Mouse (Mus musculus): ENCODE results near the gene Ctdspl2.
"Not testable (repeated sequence)": the region's sequence is repeated elsewhere in the genome, so short reads cannot be mapped to it uniquely, and the experiment has no call there.

Ctdspl2 gene

DNA sequence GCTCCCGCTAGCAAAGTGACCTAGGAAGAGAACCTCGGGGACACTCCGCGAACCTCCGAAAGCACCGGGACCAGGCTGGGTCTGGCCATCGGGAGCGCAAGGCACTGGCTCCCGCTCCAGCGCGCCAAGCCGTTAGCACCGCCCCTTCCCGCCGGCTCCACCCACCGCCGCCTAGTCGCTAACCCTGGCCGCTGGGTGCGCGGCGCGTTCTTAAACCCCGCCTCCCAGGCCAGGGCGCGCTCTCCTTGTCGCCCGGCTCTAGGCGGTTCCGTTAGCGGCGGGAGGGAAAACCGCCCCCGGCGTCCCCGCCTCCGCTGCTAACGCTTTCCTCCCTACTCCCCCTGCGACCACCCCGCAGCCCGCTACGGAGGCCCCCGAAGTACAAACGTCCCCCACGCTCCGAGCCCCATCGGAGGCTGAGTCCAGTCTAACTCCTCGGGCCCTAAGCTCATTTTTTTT lies at the start of gene Ctdspl2, which contains the start of gene Mageb3:
Ctdspl2 (plus strand) TSS at position 237 of the 459 bp plus-strand sequence.
Mageb3 (minus strand) TSS at position 328 of the 459 bp plus-strand sequence.
- DNase-seq (ENCODE audit: low read depth), result peak; percentile 95

DNA sequence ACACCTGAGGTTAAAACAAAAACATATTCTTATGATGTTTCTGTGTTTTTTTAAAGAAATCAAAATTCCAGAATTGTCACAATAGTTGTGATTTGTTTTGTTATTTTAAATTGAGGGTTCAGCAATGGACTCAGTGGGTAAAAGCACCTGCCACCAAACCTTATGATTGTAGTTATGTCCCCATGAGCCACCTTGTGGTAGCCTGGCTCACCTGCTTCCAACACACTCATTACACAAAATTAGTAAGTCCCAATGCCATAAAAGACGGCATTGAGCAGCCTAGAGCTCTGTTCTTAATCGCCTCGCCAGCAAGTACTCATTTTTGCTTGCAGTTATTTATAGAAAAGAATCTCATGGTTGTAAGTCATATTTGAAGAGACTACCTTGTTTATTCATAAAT lies 45.8 kb upstream of the Ctdspl2 start:
- DNase-seq (ENCODE audit: low read depth), result peak; percentile 6

DNA sequence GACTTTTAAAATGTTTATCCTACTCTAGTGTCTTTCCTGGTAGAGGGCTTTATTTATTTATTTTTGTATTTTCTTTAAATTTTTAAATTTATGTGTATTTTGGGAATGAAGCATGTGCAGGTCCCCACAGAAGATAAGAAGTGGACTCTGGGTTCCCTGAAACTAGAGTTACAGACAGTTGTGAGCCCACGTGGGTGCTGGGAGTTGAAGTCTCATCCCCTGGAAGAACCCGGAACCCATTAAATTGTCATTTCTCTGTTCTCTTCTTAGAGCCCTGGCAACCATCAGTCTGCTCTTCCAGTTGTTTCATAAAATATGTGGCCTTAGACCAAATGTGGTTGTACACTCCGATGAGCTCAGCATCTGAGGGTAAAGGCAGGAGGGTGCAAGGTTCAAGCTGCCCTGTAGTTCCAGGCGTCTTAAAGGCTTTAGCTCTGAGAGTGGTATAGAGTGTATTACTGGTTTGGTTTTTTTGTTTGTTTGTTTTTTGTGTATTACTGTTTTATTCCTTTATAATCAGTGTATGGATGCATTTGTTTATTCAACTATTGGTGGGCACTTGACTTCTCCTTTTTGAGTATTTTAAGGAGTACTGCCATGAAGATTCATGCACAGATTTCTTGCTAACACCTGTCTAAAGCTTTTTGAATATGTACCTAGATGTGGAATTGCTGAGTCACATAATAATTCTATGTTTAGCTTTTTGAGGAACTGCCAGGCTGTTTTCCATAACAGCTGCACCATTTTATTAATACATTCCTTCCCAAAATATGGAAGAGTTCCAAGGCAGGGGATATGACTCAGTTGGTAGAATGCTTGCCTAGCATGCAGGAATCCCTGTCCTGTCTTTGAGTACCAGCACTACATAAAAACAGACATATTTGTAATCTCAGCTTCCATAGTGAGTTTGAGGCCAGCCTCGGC lies 39.5 kb upstream of the Ctdspl2 start:
- no peak for DNase-seq (ENCODE audit: low read depth)

DNA sequence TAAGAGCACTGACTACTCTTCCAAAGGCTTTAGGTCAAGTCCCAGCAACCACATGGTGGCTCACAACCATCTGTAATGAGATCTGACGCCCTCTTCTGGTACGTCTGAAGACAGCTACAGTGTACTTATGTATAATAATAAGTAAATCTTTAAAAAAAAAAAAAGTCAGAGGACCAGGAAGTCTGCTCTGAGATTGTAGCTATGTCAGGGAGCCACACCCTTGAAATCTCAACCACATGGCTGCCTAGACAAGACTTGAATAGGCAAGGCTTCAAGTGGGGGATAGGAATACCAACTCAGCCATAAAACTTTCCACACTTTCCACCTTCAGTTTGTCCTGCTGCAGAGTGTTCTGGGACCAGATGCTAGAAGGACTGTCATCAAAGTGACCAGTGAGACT lies 18.2 kb upstream of the Ctdspl2 start:
- DNase-seq (ENCODE audit: low read depth), result not testable (repeated sequence)

DNA sequence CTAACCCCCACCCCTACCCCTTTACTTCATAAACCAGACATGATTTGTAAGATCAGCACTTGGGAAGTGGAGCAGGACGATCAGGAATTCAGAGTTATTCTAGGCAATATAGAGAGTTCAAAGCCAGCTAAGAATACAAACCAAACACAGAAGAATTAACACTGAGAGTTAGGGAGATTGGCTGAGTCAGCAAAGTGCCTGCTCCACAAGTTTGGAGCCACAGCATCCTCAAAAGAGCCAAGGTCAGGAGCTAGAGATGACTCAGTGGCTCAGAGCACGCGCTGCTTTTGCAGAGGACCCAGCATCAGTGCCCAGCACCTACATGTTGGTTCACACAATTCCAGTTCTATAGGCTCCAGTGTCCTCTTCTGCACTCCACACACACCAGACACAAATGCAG lies 12.4 kb upstream of the Ctdspl2 start:
- DNase-seq (ENCODE audit: low read depth), result no peak

DNA sequence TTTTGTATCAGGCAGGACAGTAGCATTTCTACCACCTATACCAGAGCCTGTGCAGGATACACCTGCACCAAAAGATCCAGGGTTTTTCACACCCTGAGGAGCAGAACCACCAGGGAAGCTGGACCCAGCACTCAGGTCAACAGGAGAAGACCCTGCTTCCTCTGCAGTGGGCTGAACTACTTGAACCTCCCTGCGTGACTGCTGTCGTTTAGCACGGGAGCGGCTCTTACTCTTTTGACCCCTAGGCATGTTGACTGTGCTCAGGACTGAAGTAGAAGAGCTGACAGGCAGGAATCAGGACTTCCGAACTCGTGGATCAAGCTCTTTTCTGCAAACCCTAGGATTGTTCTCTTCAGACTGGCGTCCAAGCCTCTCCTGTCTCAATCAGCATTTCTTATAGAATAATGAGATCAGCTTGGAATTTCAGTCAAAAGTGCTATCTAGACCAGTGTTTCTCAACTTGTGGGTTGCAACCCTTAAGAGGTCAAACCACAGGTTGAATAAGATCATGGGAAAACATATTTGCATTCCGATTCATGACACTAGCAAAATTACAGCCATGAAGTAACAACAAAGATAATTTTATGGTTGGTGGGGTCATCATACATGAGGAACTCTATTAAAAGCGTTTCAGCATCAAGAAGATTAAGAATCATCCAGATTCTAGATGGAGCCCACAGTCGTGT lies 687 bp upstream of the Ctdspl2 start:
- DNase-seq (ENCODE audit: low read depth), result peak; percentile 69

DNA sequence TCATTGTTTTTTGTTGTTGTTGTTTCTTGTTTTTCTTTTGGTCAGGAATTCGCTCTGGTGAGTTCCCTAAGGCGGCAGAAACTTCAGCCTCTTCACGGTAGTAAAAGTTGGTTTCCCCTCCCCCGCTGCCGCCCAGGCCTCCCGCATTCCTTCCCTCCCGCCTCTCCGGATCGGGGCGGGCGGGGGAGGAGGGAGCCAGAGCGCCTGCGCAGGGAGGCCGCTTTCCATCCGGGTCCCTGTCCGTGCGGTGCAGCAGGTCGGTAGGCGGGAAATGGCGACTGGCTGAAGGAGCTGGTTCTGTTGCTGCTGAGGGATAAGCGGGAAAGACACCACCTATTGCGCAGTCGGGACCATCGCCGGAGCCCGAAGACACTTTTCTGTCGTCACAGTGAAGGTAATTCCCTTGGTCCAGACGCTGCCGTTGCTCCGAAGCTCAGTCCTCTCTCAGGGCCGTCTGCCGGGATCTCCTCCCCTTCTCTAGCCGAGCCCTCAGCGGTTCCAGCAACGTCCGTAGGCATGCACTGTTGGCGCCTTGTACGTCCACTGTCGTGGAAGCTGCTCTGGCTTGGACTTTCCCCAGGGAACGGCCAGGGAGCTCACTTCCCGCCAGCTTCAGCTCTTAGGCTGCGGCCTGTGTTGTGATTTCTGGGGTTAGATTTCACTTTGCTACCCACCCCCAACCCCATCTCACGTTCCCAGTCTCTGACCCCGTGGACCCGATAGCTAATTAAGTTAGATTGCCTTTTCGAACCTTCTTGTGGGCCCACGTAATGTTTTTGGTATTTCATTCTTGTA lies 620 bp downstream of the Ctdspl2 start:
- peak; percentile 91 for DNase-seq (ENCODE audit: low read depth)

DNA sequence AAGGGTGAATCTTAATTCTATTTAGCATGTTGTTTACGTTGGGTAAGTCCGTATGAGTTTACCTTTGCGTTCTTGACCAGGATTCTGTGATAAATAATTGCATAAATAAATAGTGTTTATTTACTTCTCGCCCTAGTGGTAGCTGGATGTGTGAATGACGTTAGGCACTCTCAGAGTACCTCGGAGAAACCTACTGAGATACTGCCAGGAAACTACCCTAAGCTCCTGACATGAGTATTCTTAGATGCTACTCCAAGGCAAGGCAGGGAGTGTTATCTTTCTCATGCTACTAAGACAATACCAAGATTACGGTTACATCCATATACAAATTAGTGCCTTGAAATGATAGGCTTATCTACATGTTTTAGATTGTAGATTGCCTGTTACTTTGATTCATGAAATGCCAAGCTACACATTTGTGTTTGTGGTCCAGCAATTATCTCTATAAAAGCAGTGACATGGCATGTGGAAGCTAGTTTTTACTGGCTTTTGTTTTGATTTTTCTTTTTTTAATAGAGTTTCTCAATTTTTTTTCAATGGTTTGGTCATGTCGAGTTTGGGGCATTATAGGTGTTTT lies 1.5 kb downstream of the Ctdspl2 start:
- DNase-seq (ENCODE audit: low read depth), result peak; percentile 28

DNA sequence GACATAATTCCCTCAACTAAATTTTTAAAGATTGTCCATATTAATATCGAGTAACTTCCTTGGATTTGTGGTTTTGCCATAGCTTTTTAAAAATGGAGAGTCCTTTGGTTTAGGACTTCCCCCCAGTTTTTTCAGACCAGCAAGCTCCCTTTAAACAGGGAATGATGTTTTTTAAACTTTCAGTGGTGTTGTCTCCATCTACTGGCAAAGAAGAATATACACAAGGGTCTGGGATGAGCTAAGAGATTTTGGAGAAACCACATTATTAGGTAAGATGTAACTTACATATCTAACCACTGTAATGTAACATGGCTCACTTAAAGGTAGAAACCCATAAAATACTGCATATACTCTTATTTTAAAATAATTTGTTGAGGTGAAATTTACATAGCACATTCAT lies 39.9 kb downstream of the Ctdspl2 start:
- peak; percentile 72 for DNase-seq (ENCODE audit: low read depth)

DNA sequence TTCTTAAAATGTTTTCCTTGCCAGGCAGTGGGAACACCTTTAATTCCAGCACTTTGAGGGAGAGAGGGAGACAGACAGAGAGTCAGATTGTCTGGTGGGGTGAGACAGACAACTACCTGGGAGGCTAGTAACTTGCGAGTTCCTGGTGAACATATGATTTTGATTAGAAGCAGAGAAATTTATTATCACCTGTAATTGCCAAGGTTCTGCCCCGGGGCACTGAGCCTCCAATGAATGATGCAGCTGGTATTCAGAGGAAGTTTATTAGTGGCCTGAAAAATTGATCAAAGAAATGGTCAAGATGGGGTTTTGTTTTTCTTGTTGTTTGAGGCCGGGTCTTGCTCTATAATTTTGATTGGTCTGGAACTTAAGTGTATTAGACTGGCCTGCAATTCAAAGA lies 53.0 kb downstream of the Ctdspl2 start:
- no peak for DNase-seq (ENCODE audit: low read depth)

DNA sequence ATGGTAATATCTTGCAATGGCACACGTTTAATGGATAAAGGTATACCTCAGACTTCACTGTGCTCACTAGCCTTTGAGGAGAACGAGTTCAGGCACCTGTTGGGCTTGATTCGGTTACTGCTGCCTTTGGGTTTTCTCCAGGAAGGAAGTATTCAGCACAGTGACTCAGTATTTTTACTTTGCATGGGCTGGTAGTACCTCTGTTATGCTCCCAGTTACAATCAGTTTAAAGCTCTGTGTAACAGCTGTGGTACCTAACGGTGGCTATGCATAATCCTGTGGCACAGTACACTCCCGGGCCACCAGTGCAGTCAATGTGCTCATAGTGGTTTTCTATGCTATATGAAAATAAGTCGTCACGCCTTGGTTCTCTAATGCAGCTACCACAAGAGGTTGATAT lies 55.6 kb downstream of the Ctdspl2 start:
- DNase-seq (ENCODE audit: low read depth), result peak; percentile 74

DNA sequence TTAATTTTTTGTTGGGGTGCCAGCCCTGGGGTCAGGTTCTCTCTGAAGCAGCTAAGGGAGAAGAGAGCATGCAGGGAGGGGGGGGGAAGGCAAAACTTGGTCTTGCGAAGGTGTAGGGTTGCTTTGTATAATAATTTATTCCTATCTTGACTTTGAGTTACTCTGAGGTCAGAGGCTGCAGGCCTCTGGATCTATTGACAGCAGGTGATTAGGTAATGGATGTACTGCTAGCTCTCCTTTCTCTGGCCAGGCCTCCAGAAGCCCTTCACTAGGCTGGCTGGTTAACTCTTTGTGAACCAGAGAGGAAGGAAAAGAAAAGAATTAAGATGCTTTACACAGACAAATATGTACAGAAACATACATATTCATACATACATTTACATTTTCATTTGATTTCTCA lies 62.9 kb downstream of the Ctdspl2 start:
- DNase-seq (ENCODE audit: low read depth), result no peak

DNA sequence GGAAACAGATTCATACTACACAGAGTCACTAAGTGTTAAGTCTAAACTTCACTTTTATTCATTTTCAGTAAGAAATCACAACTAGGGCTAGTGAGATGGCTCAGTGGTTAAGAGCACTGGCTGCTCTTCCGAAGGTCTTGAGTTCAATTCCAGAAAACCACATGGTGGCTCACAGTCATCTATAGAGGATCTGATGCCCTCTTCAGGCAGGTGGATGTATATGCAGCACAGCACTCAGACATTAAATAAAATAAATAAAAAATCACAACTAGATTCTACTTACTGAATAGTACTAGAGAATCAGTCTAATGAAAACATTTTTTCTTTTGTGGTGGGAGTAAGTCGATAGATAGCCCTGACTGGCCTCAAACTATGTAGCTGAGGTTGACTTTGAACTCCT lies 66.5 kb downstream of the Ctdspl2 start:
- peak; percentile 64 for DNase-seq (ENCODE audit: low read depth)

DNA sequence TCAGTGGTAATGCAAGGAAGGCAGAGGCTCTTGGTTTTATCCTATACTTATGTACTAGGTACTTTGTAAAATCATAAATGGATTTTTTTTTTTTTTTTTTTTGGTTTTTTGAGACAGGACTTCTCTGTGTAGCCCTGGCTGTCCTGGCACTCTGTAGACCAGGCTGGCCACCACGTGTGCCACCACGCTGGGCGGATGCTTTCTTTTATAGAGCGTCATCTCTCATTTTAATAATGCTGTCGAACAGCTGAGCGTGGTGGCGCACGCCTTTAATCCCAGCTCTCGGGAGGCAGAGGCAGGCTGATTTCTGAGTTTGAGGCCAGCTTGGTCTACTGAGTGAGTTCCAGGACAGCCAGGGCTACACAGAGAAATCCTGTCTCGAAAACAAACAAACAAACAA lies 71.3 kb downstream of the Ctdspl2 start:
- not testable (repeated sequence) for DNase-seq (ENCODE audit: low read depth)

DNA sequence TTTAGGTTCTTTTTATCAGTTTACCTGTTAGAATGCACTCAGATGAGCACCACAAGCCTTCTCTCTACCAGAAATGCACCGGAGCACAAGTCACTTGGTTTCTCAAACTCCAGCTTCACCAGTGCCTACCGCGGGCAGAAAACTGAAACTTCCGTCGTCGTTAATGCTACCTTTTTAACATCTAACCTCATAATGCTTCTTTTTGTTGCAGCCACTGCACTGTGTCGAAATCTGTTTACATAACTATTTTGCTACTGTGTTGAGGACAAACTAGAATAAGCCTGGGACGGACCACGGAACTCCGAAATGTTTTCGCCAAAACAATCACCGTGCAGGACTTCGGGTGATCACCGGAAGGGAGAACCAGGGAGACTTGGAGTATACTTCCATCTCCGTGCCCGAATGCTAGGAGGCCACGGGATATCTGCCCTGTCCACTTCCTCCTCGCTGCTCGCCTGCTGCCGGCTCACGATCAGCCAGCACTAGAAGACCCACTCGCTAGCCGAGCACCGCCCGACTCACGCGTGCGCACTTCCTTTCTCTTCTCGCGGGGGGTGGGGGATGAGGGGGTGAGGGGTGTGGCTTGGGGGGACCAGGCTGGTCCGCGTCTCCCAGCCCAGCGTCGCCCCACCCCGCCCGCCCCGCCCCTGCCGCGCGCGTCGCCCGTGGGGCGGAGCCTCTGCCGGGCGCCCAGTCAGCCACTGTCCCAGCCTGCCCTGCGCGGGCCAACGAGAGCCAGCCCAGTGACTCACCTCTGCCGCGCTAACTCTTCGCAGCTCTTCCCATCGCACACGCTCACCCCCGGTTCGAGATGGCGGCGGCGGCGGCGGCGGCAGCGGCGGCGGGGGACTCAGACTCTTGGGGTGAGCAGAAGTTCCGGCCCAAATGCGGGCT lies 72.3 kb downstream of the Ctdspl2 start, which contains the start of gene Eif3j1:
Eif3j1 (plus strand) TSS at position 685 of the 894 bp plus-strand sequence.
- peak; percentile 94 for DNase-seq (ENCODE audit: low read depth)

DNA sequence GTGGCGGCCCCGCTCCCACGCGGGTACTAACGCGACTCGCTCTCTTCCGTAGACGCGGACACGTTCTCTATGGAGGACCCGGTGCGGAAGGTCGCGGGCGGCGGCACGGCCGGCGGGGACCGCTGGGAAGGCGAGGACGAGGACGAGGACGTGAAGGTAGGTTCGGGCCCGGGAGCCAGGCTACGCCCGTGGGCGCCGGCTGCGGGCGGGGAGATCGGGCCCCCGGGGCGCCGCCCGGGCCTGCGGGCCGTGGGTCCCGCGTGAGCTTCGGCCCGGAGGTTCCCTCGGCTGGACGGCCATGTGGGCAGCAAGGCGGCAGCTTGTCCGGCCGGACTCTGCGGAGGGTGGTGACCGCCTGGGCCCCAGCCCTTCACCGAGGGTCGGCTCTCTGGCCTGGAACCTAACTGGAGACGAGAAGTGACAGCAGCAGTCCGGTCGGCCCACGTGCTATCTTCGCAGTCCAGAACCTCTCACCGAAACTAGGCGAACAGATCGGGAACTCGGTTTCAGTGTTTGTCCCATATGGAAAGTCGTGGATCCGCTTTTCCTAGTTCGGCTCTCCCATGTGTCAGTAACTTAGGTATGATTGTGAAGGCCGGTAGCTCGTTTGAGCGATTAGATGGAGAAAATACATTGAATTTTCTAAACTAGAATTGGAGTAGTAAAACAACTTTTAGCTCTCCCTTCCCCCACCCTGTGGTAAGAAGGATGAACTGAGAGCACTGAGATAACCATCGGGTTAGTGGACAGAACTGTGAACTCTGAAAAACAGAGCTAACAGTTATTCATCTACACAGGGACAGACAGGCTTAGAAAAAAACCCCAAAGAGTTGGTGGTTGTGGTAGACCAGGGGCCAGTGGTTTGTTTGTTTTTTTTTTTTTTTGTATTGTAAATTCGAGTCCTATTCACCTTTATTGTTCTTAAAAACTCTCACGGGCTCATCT lies 73.2 kb downstream of the Ctdspl2 start:
- peak; percentile 79 for DNase-seq (ENCODE audit: low read depth)

DNA sequence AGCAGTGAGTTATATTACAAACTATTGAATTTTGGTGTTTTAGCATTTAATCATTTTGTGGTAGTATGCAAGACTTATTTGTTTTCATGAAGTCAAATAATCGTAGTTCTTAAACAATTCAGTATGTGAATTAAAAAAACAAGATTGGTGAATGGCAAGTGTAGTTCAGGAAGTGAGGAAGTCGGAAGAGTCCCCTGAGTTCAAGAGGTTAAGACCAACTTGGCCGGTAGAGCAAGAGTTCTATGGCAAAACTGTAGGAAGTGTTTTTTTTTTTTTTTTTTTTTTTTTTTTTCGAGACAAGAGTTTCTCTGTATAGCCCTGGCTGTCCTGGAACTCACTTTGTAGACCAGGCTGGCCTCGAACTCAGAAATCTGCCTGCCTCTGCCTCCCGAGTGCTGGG lies 76.2 kb downstream of the Ctdspl2 start:
- DNase-seq (ENCODE audit: low read depth), result no peak

DNA sequence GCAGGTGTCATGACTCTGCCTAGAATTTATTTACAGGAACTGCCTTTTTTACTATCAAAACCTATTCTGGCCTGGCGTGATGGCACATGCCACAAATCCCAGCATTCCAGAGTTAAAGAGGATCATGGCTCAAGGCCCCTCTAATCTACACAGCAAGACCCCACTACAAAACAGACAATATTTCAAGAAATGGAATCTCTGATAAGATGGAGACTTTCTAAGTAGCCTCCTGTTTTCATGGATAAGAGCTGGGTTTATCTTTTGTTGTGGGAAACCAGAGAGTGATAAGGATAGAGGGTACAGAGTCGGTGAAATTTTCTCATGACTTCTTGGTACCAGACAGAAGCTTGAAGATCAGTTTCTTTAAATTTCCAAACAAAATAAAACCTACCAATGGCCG lies 80.3 kb downstream of the Ctdspl2 start:
- DNase-seq (ENCODE audit: low read depth), result no peak

DNA sequence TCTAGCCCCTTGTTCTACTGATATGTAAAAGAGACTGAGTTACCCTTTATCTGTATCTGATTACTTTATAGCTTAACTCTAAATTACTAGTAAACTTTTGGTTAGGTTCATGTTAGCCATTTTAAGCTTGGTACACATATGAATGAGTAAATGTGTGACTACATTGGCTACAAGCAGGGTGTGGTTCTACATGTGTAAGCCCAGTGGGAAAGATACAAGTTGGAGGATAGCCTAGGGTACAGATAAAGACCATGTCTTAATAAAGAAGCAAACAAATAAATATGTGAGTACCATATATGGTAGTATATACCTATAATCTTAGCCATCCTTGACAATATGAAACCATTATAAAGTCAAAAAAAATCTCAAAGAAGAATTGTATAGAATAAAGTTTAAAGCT lies 88.1 kb downstream of the Ctdspl2 start:
- no peak for DNase-seq (ENCODE audit: low read depth)

Data from 416B (cell line).